Mouse (Mus musculus): ENCODE results near the gene Hsp90b1.
"Not testable (repeated sequence)": the region's sequence is repeated elsewhere in the genome, so short reads cannot be mapped to it uniquely, and the experiment has no call there.

Hsp90b1 gene

GRCm38 (mm10) chr10:86705318-86705921 lies at the start of gene Hsp90b1, which contains the start of gene Ttc41:
Gene Hsp90b1 (minus strand): TSS chr10:86705509.
Gene Ttc41 (plus strand): TSS chr10:86705811.
- peak; percentile 98 for DNase-seq

- no peak for DNase-seq
Observed at GRCm38 (mm10) chr10:86744306-86744705, 39.0 kb upstream of the Hsp90b1 start.

GRCm38 (mm10) chr10:86742918-86743317 lies 37.6 kb upstream of the Hsp90b1 start:
- DNase-seq, result no peak

GRCm38 (mm10) chr10:86735036-86735435 lies 29.7 kb upstream of the Hsp90b1 start:
- DNase-seq, result no peak

GRCm38 (mm10) chr10:86731500-86731863 lies 26.2 kb upstream of the Hsp90b1 start:
- DNase-seq, result no peak

- DNase-seq, result peak; percentile 90
Observed at GRCm38 (mm10) chr10:86730823-86731499, 25.7 kb upstream of the Hsp90b1 start.

- DNase-seq, result no peak
Observed at GRCm38 (mm10) chr10:86728176-86728575, 22.9 kb upstream of the Hsp90b1 start.

- DNase-seq, result peak; percentile 91
Observed at GRCm38 (mm10) chr10:86727548-86727980, 22.3 kb upstream of the Hsp90b1 start.

GRCm38 (mm10) chr10:86712156-86712555 lies 6.8 kb upstream of the Hsp90b1 start:
- no peak for DNase-seq

GRCm38 (mm10) chr10:86707134-86707533 lies 1.8 kb upstream of the Hsp90b1 start:
- DNase-seq, result no peak

GRCm38 (mm10) chr10:86705922-86706752 lies 828 bp upstream of the Hsp90b1 start:
- peak; percentile 77 for DNase-seq

- no peak for DNase-seq
Observed at GRCm38 (mm10) chr10:86704589-86705191, 619 bp downstream of the Hsp90b1 start.

- no peak for DNase-seq
Observed at GRCm38 (mm10) chr10:86704141-86704540, 1.2 kb downstream of the Hsp90b1 start.

- DNase-seq, result no peak
Observed at GRCm38 (mm10) chr10:86703375-86703774, 1.9 kb downstream of the Hsp90b1 start.

- no peak for DNase-seq
Observed at GRCm38 (mm10) chr10:86702312-86702920, 2.9 kb downstream of the Hsp90b1 start.

- no peak for DNase-seq
Observed at GRCm38 (mm10) chr10:86700973-86701372, 4.3 kb downstream of the Hsp90b1 start.

- DNase-seq, result no peak
Observed at GRCm38 (mm10) chr10:86700251-86700650, 5.1 kb downstream of the Hsp90b1 start.

GRCm38 (mm10) chr10:86686017-86686360 lies 19.3 kb downstream of the Hsp90b1 start:
- DNase-seq, result not testable (repeated sequence)

GRCm38 (mm10) chr10:86685179-86686016 lies 19.9 kb downstream of the Hsp90b1 start:
- DNase-seq, result peak; percentile 88

- not testable (repeated sequence) for DNase-seq
Observed at GRCm38 (mm10) chr10:86684797-86685178, 20.5 kb downstream of the Hsp90b1 start.

- not testable (repeated sequence) for DNase-seq
Observed at GRCm38 (mm10) chr10:86670550-86670949, 34.8 kb downstream of the Hsp90b1 start.

Measured in thymus, postnatal 14 days (tissue).